Mouse (Mus musculus) liver, embryonic 13.5 days (tissue): ENCODE data around the gene Zc3h4. TPM values are rescaled to one million over a fixed set of nuclear protein-coding genes. Genes with fewer than 3 reads are reported as not detected.

Experiments
- ATAC-seq: fragments of 200-750 bp; cut with Nextera tagmentation; 2 replicates; pipeline ENCODE4 v1.8.0; 2017; ENCODE audit warnings: low read depth, mild to moderate bottlenecking, moderate number of reproducible peaks, moderate library complexity
- DNase-seq: peaks from one replicate; pipeline ENCODE4 v3.0.0; 2022
- H3K27ac ChIP-seq: fragments of 300-500 bp; sonication (generic); 2 replicates; pipeline ENCODE4 v1.5.1; 2015; ENCODE audit warnings: moderate library complexity, mild to moderate bottlenecking, inconsistent platforms
- H3K27me3 ChIP-seq: fragments of 300-500 bp; sonication (generic); 2 replicates; pipeline ENCODE4 v1.6.1; 2015; ENCODE audit warnings: mild to moderate bottlenecking, inconsistent platforms
- H3K36me3 ChIP-seq: fragments of 300-500 bp; sonication (generic); 2 replicates; pipeline ENCODE4 v1.6.1; 2015; ENCODE audit warnings: mild to moderate bottlenecking, inconsistent platforms
- H3K4me1 ChIP-seq: fragments of 300-500 bp; sonication (generic); replicated peaks from 2 replicates; pipeline ENCODE4 v1.6.1; 2015; ENCODE audit warnings: inconsistent platforms
- H3K4me2 ChIP-seq: fragments of 300-500 bp; sonication (generic); 2 replicates; pipeline ENCODE4 v1.6.1; 2015; ENCODE audit warnings: inconsistent platforms, mild to moderate bottlenecking, moderate library complexity
- H3K4me3 ChIP-seq: fragments of 300-500 bp; sonication (generic); replicated peaks from 2 replicates; pipeline ENCODE4 v1.5.1; 2015; ENCODE audit warnings: mild to moderate bottlenecking, inconsistent platforms
- H3K9ac ChIP-seq: fragments of 300-500 bp; sonication (generic); 2 replicates; pipeline ENCODE4 v1.6.1; 2015; ENCODE audit warnings: mild to moderate bottlenecking, inconsistent platforms
- H3K9me3 ChIP-seq: fragments of 300-500 bp; sonication (generic); replicated peaks from 2 replicates; pipeline ENCODE4 v1.6.1; 2016; ENCODE audit warnings: inconsistent platforms
- WGBS: fragments of 180-500 bp; shearing (Covaris S2); methylation state at CpG from one replicate; pipeline ENCODE4 v1.1.7; 2015; ENCODE audit not compliant: insufficient replicate concordance; 5-methylcytosine and 5-hydroxymethylcytosine counted together
- polyA plus RNA-seq: library from polyadenylated mRNA; unstranded; fragments of >200 nt; fragmentation: Nextera tagmentation; extraction: Ambion mirVana; gene quantifications from 2 replicates; pipeline ENCODE4 v1.2.1, GENCODE M21; 2015

The Zc3h4 gene
- polyA plus RNA-seq, 1 experiment from 2014 or later = 8.3 TPM

DNA sequence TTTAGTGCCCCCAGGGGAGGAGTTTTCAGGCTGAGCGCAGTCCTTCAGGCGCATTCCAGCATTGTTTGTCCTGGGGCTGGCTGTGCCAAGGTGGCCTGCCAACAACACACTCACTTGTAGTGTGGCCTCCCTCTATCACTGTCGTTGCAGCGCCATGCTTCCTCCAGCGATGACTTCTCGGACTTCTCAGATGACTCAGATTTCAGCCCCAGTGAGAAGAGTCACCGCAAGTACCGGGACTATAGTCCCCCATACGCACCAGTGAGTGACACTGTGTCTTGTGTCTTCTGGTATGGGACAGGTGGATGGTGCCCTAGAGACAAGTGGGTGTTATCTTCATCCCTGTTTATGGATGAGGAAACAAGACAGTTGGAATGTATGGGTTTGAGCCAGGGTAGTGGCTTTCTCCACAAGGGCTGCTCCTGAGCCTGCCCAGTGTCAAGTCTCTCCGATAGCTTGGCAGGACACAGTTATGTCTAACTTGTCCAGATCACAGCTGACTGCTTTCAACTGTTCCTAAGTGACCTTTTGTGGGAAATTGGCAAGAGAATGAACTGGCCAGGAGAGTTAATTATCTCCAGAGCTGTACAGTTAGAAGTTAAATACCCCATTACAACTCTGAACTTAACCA lies 16.5 kb downstream of the Zc3h4 start:
- Histone ChIP-seq H3K9ac (no peak overlapping the region), H3K4me2 (no peak overlapping the region), H3K9me3 (no peaks in the 10 kb centered on the region), H3K27me3 (no peaks in the 10 kb centered on the region), H3K4me1 (peaks cover 50% of the 10 kb centered on the region), H3K4me3 (no peak overlapping the region), H3K27ac (no peak overlapping the region), H3K36me3 (peaks cover 88% of the 10 kb centered on the region)
- ATAC-seq (no peak), DNase-seq (no peak)
- 91% methylated on average over 10 of the region's 10 CpGs for whole genome bisulfite sequencing

DNA sequence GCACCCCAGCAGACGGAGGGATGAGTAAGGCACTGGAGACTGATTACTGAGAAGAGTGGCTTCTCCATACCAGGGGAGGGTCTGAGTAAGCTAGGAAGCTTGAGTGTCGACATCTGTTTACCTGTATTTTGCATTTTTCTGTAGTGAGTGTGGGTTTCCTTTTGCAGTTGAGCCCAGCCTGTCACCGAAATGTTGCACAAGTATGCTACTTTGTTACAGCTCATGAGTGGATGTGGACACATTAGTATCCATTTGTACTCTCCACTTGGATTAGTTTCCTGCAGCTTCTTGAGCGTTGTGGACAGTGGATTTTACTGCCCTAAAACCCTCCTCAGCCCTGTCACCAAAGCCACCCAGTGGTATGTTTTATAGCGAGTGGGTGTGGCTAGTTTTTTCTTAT lies 18.0 kb downstream of the Zc3h4 start:
- Histone ChIP-seq H3K27me3 (no peaks in the 10 kb centered on the region), H3K36me3 (peaks cover 94% of the 10 kb centered on the region), H3K4me2 (no peak overlapping the region), H3K27ac (0 out of 2 replicates have a peak overlapping the region, but pooled peaks have one; percentile 5), H3K4me1 (peaks cover 35% of the 10 kb centered on the region), H3K9me3 (no peaks in the 10 kb centered on the region), H3K9ac (no peak overlapping the region), H3K4me3 (no peak overlapping the region)
- WGBS = 86% methylated on average over 5 of the region's 5 CpGs
- ATAC-seq = no peak
- no peak for DNase-seq

DNA sequence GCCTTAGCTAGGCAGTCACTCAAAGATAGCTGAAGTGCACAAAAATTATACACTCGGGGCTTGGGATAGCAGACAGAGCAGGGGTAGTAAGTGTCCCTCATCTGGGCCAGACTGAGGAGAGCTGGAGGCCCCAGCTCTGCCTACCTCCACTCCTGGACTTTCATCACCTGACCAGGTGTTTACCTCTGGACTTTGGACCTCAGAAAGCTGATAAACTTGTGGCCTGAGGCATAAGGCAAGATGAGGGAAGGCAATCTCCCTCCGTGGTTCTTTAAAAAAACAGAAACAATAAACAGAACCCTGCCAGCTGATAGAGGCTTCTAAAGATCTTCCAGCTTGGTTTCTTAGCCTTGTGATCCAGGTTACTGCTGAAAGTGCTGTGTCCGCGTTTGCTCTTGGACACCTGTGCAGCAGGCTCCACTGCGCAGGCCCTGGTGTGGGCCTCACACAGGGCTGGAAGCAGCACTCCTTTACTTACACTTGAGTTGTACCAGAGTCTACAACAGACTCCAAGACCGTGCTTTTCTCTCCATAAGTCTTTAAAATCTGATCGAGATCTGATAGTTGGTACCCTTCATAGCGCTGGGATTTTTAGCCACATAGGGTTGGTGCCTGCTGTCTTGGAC lies 19.9 kb downstream of the Zc3h4 start:
- Histone ChIP-seq H3K4me2 (no peak overlapping the region), H3K27ac (peak overlapping the region; percentile 37; the same call in 1 of the 2 replicates), H3K9ac (no peak overlapping the region), H3K4me3 (no peak overlapping the region), H3K4me1 (peaks cover 19% of the 10 kb centered on the region), H3K36me3 (peaks cover 100% of the 10 kb centered on the region), H3K27me3 (no peaks in the 10 kb centered on the region), H3K9me3 (no peaks in the 10 kb centered on the region)
- DNase-seq = no peak
- 87% methylated on average over 8 of the region's 8 CpGs for WGBS
- ATAC-seq = no peak

DNA sequence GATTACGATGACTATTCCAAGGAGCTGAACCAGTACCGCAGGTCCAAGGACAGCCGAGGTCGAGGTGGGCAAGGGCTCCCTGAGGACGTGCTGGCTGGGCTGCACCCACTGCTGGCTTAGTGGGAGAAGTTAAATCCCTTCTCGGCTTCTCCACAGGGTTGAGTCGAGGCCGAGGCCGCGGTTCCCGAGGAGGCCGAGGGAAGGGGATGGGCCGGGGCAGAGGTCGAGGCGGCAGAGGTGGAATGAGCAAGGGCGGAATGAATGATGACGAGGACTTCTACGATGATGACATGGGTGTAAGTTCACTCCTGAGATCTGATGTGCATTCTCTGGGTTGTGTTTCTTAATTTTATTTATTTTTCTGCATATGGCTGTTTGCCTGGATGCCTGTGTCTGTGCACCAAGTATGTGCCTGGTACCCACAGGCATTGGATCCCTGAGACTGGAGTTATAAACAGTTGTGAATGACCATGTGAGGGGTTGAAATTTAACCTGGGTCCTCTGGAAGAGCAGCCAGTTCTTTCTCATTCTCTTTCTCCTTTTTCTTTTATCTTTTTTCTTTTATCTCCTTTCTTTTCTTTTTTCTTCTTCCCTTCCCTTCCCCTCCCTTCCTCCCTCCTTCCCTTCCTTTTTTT lies 21.6 kb downstream of the Zc3h4 start:
- Histone ChIP-seq H3K4me1 (peaks cover 20% of the 10 kb centered on the region), H3K36me3 (peaks cover 100% of the 10 kb centered on the region), H3K4me3 (no peak overlapping the region), H3K27ac (peak overlapping the region; percentile 19; the same call in 1 of the 2 replicates), H3K4me2 (no peak overlapping the region), H3K27me3 (no peaks in the 10 kb centered on the region), H3K9ac (no peak overlapping the region), H3K9me3 (no peaks in the 10 kb centered on the region)
- ATAC-seq (no peak), DNase-seq (no peak)
- 86% methylated on average over 18 of the region's 18 CpGs for WGBS

DNA sequence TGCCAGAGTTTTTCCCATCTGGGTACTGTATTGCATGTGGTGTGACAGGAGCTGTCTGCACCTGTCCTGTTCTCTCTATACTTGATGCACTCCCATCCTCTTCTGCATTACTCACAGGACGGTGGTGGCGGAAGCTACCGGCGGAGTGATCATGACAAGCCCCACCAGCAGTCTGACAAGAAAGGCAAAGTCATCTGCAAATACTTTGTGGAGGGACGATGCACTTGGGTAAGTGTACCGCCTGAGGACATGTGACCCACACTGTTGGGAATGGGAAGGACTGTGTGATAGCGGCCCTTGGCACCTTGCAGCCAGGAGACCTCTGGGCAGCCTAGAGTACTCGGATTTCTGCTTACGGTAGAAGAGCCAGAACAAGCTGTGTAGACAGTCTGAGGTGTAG lies 23.0 kb downstream of the Zc3h4 start:
- H3K27me3 ChIP-seq = no peaks in the 10 kb centered on the region
- no peak overlapping the region for H3K4me2 ChIP-seq
- H3K9me3 ChIP-seq = no peaks in the 10 kb centered on the region
- no peak overlapping the region for H3K9ac ChIP-seq
- 90% methylated on average over 9 of the region's 9 CpGs for WGBS
- H3K4me1 ChIP-seq = peaks cover 20% of the 10 kb centered on the region
- ATAC-seq (no peak), DNase-seq (no peak)
- H3K27ac ChIP-seq = 0 out of 2 replicates have a peak overlapping the region, but pooled peaks have one; percentile 41
- H3K36me3 ChIP-seq = peaks cover 100% of the 10 kb centered on the region
- H3K4me3 ChIP-seq = no peak overlapping the region

DNA sequence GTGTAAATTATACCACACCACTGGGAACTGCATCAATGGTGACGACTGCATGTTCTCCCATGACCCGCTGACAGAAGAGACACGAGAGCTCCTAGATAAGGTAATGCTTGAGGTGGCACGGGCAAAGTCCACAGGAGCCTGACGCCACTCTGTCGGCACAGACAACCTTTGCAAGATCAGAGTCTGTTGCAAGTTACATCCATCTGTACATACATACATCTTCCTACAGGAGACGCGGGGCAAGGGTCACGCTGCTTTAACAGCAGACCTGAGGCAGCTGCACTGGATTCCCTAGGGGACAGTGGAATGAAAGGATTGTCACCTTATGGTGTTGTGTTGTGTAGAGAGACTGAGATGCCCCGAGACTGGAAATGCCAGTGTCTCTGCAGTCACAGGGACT lies 25.0 kb downstream of the Zc3h4 start:
- peaks cover 12% of the 10 kb centered on the region; the same call in 1 of the 2 replicates for H3K4me1 ChIP-seq
- peak; percentile 17; the same call in 1 of the 2 replicates for ATAC-seq
- peaks cover 100% of the 10 kb centered on the region for H3K36me3 ChIP-seq
- WGBS = 88% methylated on average over 10 of the region's 10 CpGs
- no peak overlapping the region for H3K9ac ChIP-seq
- H3K27ac ChIP-seq = peak overlapping the region; percentile 29; the same call in 1 of the 2 replicates
- no peak overlapping the region for H3K4me3 ChIP-seq
- H3K9me3 ChIP-seq = no peaks in the 10 kb centered on the region
- DNase-seq = no peak
- no peak overlapping the region for H3K4me2 ChIP-seq
- no peaks in the 10 kb centered on the region for H3K27me3 ChIP-seq

DNA sequence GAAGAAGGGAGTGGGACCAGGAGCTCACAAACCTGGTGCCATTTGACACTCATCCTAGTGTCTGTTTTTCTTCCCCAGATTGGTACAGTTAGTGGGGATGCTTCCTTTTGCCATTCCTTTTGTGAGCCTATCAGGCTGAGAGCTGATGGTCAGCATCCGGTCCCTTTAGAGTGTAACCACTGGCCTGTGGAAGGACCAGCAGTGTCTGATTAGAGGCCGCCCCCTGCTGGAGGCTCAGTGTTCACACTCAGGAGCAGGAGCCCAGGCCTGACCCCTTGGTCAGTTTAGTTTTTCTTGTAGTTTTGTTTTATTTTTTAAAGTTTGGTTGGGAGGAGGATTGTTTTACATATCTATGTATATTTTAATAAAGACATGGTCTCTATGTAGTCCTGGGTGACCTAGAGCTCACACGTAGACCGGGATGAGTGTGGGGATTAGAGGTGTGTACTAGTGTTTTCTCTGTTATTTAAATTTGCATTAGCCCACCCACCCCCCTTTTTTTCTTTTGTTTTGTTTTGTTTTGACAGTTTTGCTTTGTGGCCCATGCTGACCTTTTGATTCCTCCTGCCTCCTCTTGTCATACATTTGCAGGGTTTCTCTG lies 25.5 kb downstream of the Zc3h4 start:
- Histone ChIP-seq H3K27me3 (no peaks in the 10 kb centered on the region), H3K9me3 (no peaks in the 10 kb centered on the region), H3K4me1 (peaks cover 9% of the 10 kb centered on the region; the same call in 1 of the 2 replicates), H3K4me3 (no peak overlapping the region), H3K27ac (peak overlapping the region; percentile 29; the same call in 1 of the 2 replicates), H3K4me2 (no peak overlapping the region), H3K36me3 (peaks cover 100% of the 10 kb centered on the region), H3K9ac (no peak overlapping the region)
- peak; percentile 65 for DNase-seq
- peak; percentile 77 for ATAC-seq
- 64% methylated on average over 4 of the region's 4 CpGs for WGBS

DNA sequence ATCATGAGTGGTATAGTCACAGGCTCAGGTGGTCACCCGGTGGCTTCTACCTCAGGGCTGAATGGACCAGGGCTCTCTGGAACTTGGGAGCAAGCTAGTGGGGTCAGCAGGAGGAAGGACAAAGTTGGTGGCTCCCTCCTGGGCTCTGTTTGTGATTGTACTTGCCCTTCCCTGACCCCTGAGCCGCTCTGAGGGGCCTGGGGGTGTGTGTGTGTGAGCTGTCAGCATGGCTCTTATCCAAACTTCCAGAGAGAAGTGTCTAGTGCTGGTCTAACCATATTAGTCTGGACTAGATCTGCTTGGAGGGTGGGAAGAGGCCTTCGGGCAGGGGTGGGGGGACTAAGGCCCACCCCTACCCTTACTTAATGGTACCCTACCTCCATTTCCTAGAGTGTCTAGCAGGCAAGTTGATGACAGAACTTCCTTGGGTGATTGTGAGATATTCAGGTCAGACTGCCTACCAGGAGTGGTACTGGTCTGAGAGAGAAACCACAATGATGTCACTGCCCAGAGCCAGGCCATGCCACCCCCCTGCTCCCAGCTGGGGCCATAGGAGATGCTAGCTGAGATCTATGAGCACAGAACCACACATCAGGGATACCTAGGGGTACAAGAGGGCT lies 32.8 kb downstream of the Zc3h4 start:
- Histone ChIP-seq H3K4me3 (no peak overlapping the region), H3K27ac (no peak overlapping the region)
- ATAC-seq = no peak

DNA sequence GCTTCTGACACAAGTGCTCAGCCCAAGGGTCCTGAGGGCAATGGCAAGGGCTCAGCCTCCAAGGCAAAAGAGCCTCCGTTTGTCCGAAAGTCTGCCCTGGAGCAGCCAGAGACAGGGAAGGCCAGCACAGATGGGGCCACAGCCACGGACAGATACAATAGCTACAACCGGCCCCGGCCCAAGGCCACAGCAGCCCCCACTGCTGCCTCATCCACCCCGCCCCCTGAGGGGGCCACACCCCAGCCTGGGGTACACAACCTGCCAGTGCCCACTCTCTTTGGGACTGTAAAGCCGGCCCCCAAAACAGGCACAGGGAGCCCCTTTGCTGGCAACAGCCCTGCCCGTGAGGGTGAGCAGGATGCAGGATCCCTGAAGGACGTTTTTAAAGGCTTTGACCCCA lies 34.4 kb downstream of the Zc3h4 start:
- ATAC-seq (no peak), DNase-seq (no peak)
- Histone ChIP-seq H3K4me1 (no peaks in the 10 kb centered on the region), H3K9me3 (no peaks in the 10 kb centered on the region), H3K4me2 (no peak overlapping the region), H3K9ac (no peak overlapping the region), H3K27ac (no peak overlapping the region), H3K36me3 (peaks cover 74% of the 10 kb centered on the region), H3K4me3 (no peak overlapping the region), H3K27me3 (no peaks in the 10 kb centered on the region)
- 88% methylated on average over 9 of the region's 9 CpGs for WGBS

More for the DNA sequence above, 32.8 kb downstream of the Zc3h4 start:
- H3K9me3 ChIP-seq = no peaks in the 10 kb centered on the region
- no peak overlapping the region for H3K9ac ChIP-seq
- no peaks in the 10 kb centered on the region for H3K27me3 ChIP-seq
- peaks cover 90% of the 10 kb centered on the region for H3K36me3 ChIP-seq
- H3K4me1 ChIP-seq = no peaks in the 10 kb centered on the region
- no peak for DNase-seq
- H3K4me2 ChIP-seq = no peak overlapping the region
- 85% methylated on average over 3 of the region's 3 CpGs for WGBS

DNA sequence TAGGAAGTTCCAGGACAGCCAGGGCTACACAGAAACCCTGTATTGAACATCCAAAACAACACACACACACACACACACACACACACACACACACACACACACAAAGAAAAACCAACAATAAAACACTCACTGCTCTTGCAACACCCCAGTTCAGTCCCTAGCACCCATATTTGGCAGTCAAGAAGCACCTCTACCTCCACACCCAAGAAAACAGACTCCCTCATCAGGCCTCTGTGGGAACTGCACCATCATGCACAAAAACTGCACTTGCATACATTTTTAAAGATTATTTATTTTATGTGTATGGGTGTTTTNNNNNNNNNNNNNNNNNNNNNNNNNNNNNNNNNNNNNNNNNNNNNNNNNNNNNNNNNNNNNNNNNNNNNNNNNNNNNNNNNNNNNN lies 40.5 kb downstream of the Zc3h4 start:
- H3K36me3 ChIP-seq = peaks cover 12% of the 10 kb centered on the region
- no peak overlapping the region for H3K4me2 ChIP-seq
- no peaks in the 10 kb centered on the region for H3K4me1 ChIP-seq
- no peak overlapping the region for H3K9ac ChIP-seq
- no peaks in the 10 kb centered on the region; the same call in 1 of the 2 replicates for H3K27me3 ChIP-seq
- DNase-seq (no peak), ATAC-seq (no peak)
- no peaks in the 10 kb centered on the region for H3K9me3 ChIP-seq
- H3K27ac ChIP-seq = no peak overlapping the region
- H3K4me3 ChIP-seq = no peak overlapping the region

DNA sequence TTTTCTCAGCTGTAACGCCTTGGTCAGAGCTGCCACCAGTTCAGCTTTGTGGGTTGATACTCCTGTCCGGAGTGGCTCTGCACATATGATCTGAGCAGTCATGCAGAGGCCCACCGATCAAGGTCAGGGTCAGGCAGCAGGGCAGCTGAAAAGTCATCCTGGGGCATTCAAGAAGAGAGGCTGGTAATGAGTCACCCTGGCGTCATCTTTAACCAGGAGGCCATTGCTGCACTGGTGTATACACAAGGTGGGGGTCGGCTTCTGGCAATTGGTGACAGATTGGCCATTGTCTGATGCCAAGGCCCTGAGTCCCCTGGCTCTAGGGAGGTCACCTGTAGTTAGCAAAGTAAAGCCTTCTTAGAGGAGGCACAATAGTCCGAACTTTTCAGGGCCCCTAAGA lies 50.9 kb downstream of the Zc3h4 start:
- no peak for ATAC-seq
- Histone ChIP-seq H3K27me3 (no peaks in the 10 kb centered on the region), H3K9me3 (no peaks in the 10 kb centered on the region), H3K4me2 (peak overlapping the region; percentile 98; the same call in 1 of the 2 replicates), H3K36me3 (peaks cover 12% of the 10 kb centered on the region; the same call in 1 of the 2 replicates), H3K4me3 (no peak overlapping the region), H3K27ac (peak overlapping the region; percentile 27; the same call in 1 of the 2 replicates), H3K4me1 (peaks cover 26% of the 10 kb centered on the region), H3K9ac (no peak overlapping the region)
- DNase-seq = no peak
- 69% methylated on average over 6 of the region's 6 CpGs for WGBS
